Mouse (Mus musculus): ENCODE data around the gene Tmem100.

- TF ChIP-seq POLR2A (IDR thresholded peaks at IDR 0.05; ENCODE audit: borderline replicate concordance, low read depth, low read length), result no peak
- no peak for TF ChIP-seq CTCF (IDR thresholded peaks at IDR 0.05; ENCODE audit: low read depth, low read length)
These were observed 47.2 kb upstream of the Tmem100 start for GRCm38 (mm10) chr11:89982918-89983317.

Measured in bone marrow macrophage, adult 2 months (primary cell).